Mouse (Mus musculus) heart, adult 2 months (tissue): ENCODE data around the gene Top3a.

ENCODE experiments used
- EP300 ChIP-seq: fragments of 200-500 bp; IDR thresholded peaks from 2 replicates; pipeline ENCODE4 v1.6.1; 2011; ENCODE audit warnings: low read depth, low read length, control low read depth; ENCODE audit not compliant: insufficient read depth
- POLR2A ChIP-seq: fragments of 200-500 bp; IDR thresholded peaks from 2 replicates; pipeline ENCODE4 v1.6.1; 2011; ENCODE audit warnings: mild to moderate bottlenecking, low read depth, low read length, control low read depth; ENCODE audit not compliant: insufficient read depth

- TF ChIP-seq POLR2A (no peak), EP300 (no peak)
Measured at GRCm38 (mm10) chr11:60711218-60711617, 65.9 kb downstream of the Top3a start.
